Mouse (Mus musculus): Measurements from ENCODE around the gene Mxd1. TPM values are rescaled to one million over a fixed set of nuclear protein-coding genes. Genes with fewer than 3 reads are reported as not detected.
A peak's percentile ranks its signal among the peaks of the same experiment; 100 is the strongest.

The Mxd1 gene
- polyA plus RNA-seq (2016; fragmentation: Nextera tagmentation; extraction: Ambion mirVana): 17.2 and 18.5 TPM in 2 replicates

GRCm38 (mm10) chr6:86668580-86669239 is at the start of gene Mxd1:
Gene Mxd1, minus strand, starts transcription at chr6:86669161.
- Histone ChIP-seq H3K4me3 (replicated peaks) (peak within 1 kb of the TSS; percentile 97), H3K9me3 (no peaks in the 10 kb centered on the region), H3K4me1 (replicated peaks) (peaks cover 24% of the 10 kb centered on the region), H3K9ac (replicated peaks) (peak within 1 kb of the TSS; percentile 87), H3K27me3 (no peaks in the 10 kb centered on the region), H3K4me2 (peak within 1 kb of the TSS; percentile 95), H3K27ac (0 out of 2 replicates have a peak within 1 kb of the TSS, but pooled peaks have one; percentile 9), H3K36me3 (peaks cover 49% of the 10 kb centered on the region)
- under 1% methylated on average over 46 of the region's 76 CpGs for WGBS
- ATAC-seq (ENCODE audit: insufficient number of reproducible peaks, insufficient read depth, low FRiP score, low TSS enrichment, low read depth): no peak; the same call in 1 of the 2 replicates

GRCm38 (mm10) chr6:86708072-86708774 is 39.3 kb upstream of the Mxd1 start:
- Histone ChIP-seq H3K27ac (no peak overlapping the region), H3K9me3 (no peaks in the 10 kb centered on the region), H3K4me3 (replicated peaks) (no peak overlapping the region), H3K27me3 (no peaks in the 10 kb centered on the region), H3K9ac (replicated peaks) (no peak overlapping the region), H3K4me2 (no peak overlapping the region), H3K36me3 (peaks cover 71% of the 10 kb centered on the region), H3K4me1 (replicated peaks) (no peaks in the 10 kb centered on the region)
- WGBS: 87% methylated on average over 4 of the region's 4 CpGs
- no peak for ATAC-seq (ENCODE audit: insufficient number of reproducible peaks, insufficient read depth, low FRiP score, low TSS enrichment, low read depth)

- no peak overlapping the region for H3K4me3 ChIP-seq (replicated peaks)
- WGBS: 90% methylated on average over 9 of the region's 9 CpGs
- H3K4me2 ChIP-seq: no peak overlapping the region
- H3K27me3 ChIP-seq: no peaks in the 10 kb centered on the region
- H3K9me3 ChIP-seq: no peaks in the 10 kb centered on the region
- no peaks in the 10 kb centered on the region for H3K4me1 ChIP-seq (replicated peaks)
- no peak overlapping the region for H3K27ac ChIP-seq
- H3K9ac ChIP-seq (replicated peaks): no peak overlapping the region
- ATAC-seq (ENCODE audit: insufficient number of reproducible peaks, insufficient read depth, low FRiP score, low TSS enrichment, low read depth): no peak
- peaks cover 88% of the 10 kb centered on the region for H3K36me3 ChIP-seq
These were observed 33.6 kb upstream of the Mxd1 start for GRCm38 (mm10) chr6:86702577-86702976.

- no peak for ATAC-seq (ENCODE audit: insufficient number of reproducible peaks, insufficient read depth, low FRiP score, low TSS enrichment, low read depth)
- H3K4me2 ChIP-seq: no peak overlapping the region
- no peak overlapping the region for H3K27ac ChIP-seq
- H3K9me3 ChIP-seq: no peaks in the 10 kb centered on the region
- 81% methylated on average over 6 of the region's 6 CpGs for WGBS
- no peaks in the 10 kb centered on the region for H3K4me1 ChIP-seq (replicated peaks)
- no peak overlapping the region for H3K9ac ChIP-seq (replicated peaks)
- H3K36me3 ChIP-seq: peaks cover 90% of the 10 kb centered on the region
- H3K4me3 ChIP-seq (replicated peaks): no peak overlapping the region
- H3K27me3 ChIP-seq: no peaks in the 10 kb centered on the region
These were observed 28.9 kb upstream of the Mxd1 start for GRCm38 (mm10) chr6:86697903-86698302.

GRCm38 (mm10) chr6:86696213-86696612 is 27.3 kb upstream of the Mxd1 start:
- Histone ChIP-seq H3K9ac (replicated peaks) (no peak overlapping the region), H3K9me3 (no peaks in the 10 kb centered on the region), H3K27ac (no peak overlapping the region), H3K4me1 (replicated peaks) (no peaks in the 10 kb centered on the region), H3K4me2 (no peak overlapping the region), H3K36me3 (peaks cover 88% of the 10 kb centered on the region), H3K27me3 (no peaks in the 10 kb centered on the region), H3K4me3 (replicated peaks) (no peak overlapping the region)
- 86% methylated on average over 10 of the region's 10 CpGs for WGBS
- no peak for ATAC-seq (ENCODE audit: insufficient number of reproducible peaks, insufficient read depth, low FRiP score, low TSS enrichment, low read depth)

- H3K36me3 ChIP-seq: peaks cover 88% of the 10 kb centered on the region
- H3K9ac ChIP-seq (replicated peaks): no peak overlapping the region
- no peak overlapping the region for H3K27ac ChIP-seq
- H3K9me3 ChIP-seq: no peaks in the 10 kb centered on the region
- no peak overlapping the region for H3K4me2 ChIP-seq
- H3K4me3 ChIP-seq (replicated peaks): no peak overlapping the region
- no peaks in the 10 kb centered on the region for H3K27me3 ChIP-seq
- no peaks in the 10 kb centered on the region for H3K4me1 ChIP-seq (replicated peaks)
- no peak for ATAC-seq (ENCODE audit: insufficient number of reproducible peaks, insufficient read depth, low FRiP score, low TSS enrichment, low read depth)
These were observed 25.5 kb upstream of the Mxd1 start for GRCm38 (mm10) chr6:86694465-86694864.

GRCm38 (mm10) chr6:86689671-86690070 is 20.7 kb upstream of the Mxd1 start:
- WGBS: 96% methylated on average over 3 of the region's 3 CpGs
- Histone ChIP-seq H3K4me1 (replicated peaks) (no peaks in the 10 kb centered on the region), H3K9ac (replicated peaks) (no peak overlapping the region), H3K4me2 (no peak overlapping the region), H3K9me3 (no peaks in the 10 kb centered on the region), H3K27ac (no peak overlapping the region), H3K36me3 (peaks cover 49% of the 10 kb centered on the region), H3K4me3 (replicated peaks) (no peak overlapping the region), H3K27me3 (no peaks in the 10 kb centered on the region)
- no peak for ATAC-seq (ENCODE audit: insufficient number of reproducible peaks, insufficient read depth, low FRiP score, low TSS enrichment, low read depth)

- Histone ChIP-seq H3K27me3 (no peaks in the 10 kb centered on the region), H3K4me3 (replicated peaks) (no peak overlapping the region), H3K9ac (replicated peaks) (no peak overlapping the region), H3K9me3 (no peaks in the 10 kb centered on the region), H3K4me2 (no peak overlapping the region), H3K27ac (no peak overlapping the region), H3K36me3 (peaks cover 39% of the 10 kb centered on the region), H3K4me1 (replicated peaks) (peaks cover 8% of the 10 kb centered on the region)
- ATAC-seq (ENCODE audit: insufficient number of reproducible peaks, insufficient read depth, low FRiP score, low TSS enrichment, low read depth): no peak
- 68% methylated on average over 1 of the region's 1 CpGs for WGBS
These were observed 18.0 kb upstream of the Mxd1 start for GRCm38 (mm10) chr6:86686971-86687370.

- no peaks in the 10 kb centered on the region for H3K9me3 ChIP-seq
- ATAC-seq (ENCODE audit: insufficient number of reproducible peaks, insufficient read depth, low FRiP score, low TSS enrichment, low read depth): no peak
- peaks cover 40% of the 10 kb centered on the region for H3K36me3 ChIP-seq
- 36% methylated on average over 12 of the region's 12 CpGs for WGBS
- peak overlapping the region; percentile 67 for H3K27ac ChIP-seq
- peak overlapping the region; percentile 83 for H3K4me2 ChIP-seq
- H3K4me3 ChIP-seq (replicated peaks): peak overlapping the region; percentile 76
- peak overlapping the region; percentile 85; the same call in 1 of the 2 replicates for H3K9ac ChIP-seq (replicated peaks)
- H3K4me1 ChIP-seq (replicated peaks): peaks cover 8% of the 10 kb centered on the region
- H3K27me3 ChIP-seq: no peaks in the 10 kb centered on the region
These were observed 15.7 kb upstream of the Mxd1 start for GRCm38 (mm10) chr6:86684655-86685011.

- Histone ChIP-seq H3K9me3 (no peaks in the 10 kb centered on the region), H3K4me3 (replicated peaks) (peak within 1 kb of the TSS; percentile 76), H3K27ac (peak within 1 kb of the TSS; percentile 67), H3K4me1 (replicated peaks) (peaks cover 8% of the 10 kb centered on the region), H3K36me3 (peaks cover 41% of the 10 kb centered on the region), H3K4me2 (peak within 1 kb of the TSS; percentile 83), H3K9ac (replicated peaks) (peak within 1 kb of the TSS; percentile 85), H3K27me3 (no peaks in the 10 kb centered on the region)
- WGBS: 2% methylated on average over 36 of the region's 36 CpGs
- ATAC-seq (ENCODE audit: insufficient number of reproducible peaks, insufficient read depth, low FRiP score, low TSS enrichment, low read depth): peak; percentile 85
These were observed 15.1 kb upstream of the Mxd1 start, which contains the start of gene Snrnp27 for GRCm38 (mm10) chr6:86683872-86684654. Gene Snrnp27, minus strand, starts transcription at chr6:86684522.

- Histone ChIP-seq H3K4me3 (replicated peaks) (no peak overlapping the region), H3K9ac (replicated peaks) (no peak overlapping the region), H3K4me2 (no peak overlapping the region), H3K9me3 (no peaks in the 10 kb centered on the region), H3K4me1 (replicated peaks) (peaks cover 8% of the 10 kb centered on the region), H3K27me3 (no peaks in the 10 kb centered on the region), H3K36me3 (peaks cover 68% of the 10 kb centered on the region), H3K27ac (no peak overlapping the region)
- no peak for ATAC-seq (ENCODE audit: insufficient number of reproducible peaks, insufficient read depth, low FRiP score, low TSS enrichment, low read depth)
- 79% methylated on average over 3 of the region's 3 CpGs for WGBS
These were observed 12.3 kb upstream of the Mxd1 start for GRCm38 (mm10) chr6:86681289-86681688.
